Mouse (Mus musculus) c-Kit-negative CD71-positive TER-119-positive erythroid progenitor cells, embryonic 14.5 days (primary cell): ENCODE data around the gene Srprb.
"Not testable (repeated sequence)": the region's sequence is repeated elsewhere in the genome, so short reads cannot be mapped to it uniquely, and the experiment has no call there.

ENCODE experiments used
- DNase-seq: peaks from one replicate; pipeline ENCODE4 v3.0.0-alpha.2; 2013; ENCODE audit warnings: low read depth, low spot score

Srprb gene

GRCm38 (mm10) chr9:103212654-103213420 lies 10.9 kb upstream of the Srprb start:
- no peak for DNase-seq

GRCm38 (mm10) chr9:103208802-103209423 lies 7.0 kb upstream of the Srprb start:
- DNase-seq, result no peak

- peak; percentile 59 for DNase-seq
Observed at GRCm38 (mm10) chr9:103207846-103208245, 5.9 kb upstream of the Srprb start.

GRCm38 (mm10) chr9:103205786-103206185 lies 3.8 kb upstream of the Srprb start:
- no peak for DNase-seq

GRCm38 (mm10) chr9:103188416-103188815 lies 13.5 kb downstream of the Srprb start:
- DNase-seq, result no peak

GRCm38 (mm10) chr9:103186747-103187146 lies 15.2 kb downstream of the Srprb start:
- DNase-seq, result no peak

- no peak for DNase-seq
Observed at GRCm38 (mm10) chr9:103185946-103186345, 16.0 kb downstream of the Srprb start.

- DNase-seq, result no peak
Observed at GRCm38 (mm10) chr9:103184855-103185254, 17.1 kb downstream of the Srprb start.

GRCm38 (mm10) chr9:103181886-103182285 lies 20.1 kb downstream of the Srprb start:
- no peak for DNase-seq

- DNase-seq, result peak; percentile 11
Observed at GRCm38 (mm10) chr9:103180807-103181565, 21.0 kb downstream of the Srprb start.

GRCm38 (mm10) chr9:103180303-103180702 lies 21.6 kb downstream of the Srprb start:
- DNase-seq, result peak; percentile 9

GRCm38 (mm10) chr9:103175692-103176091 lies 26.2 kb downstream of the Srprb start:
- no peak for DNase-seq

GRCm38 (mm10) chr9:103174771-103175519 lies 27.0 kb downstream of the Srprb start:
- DNase-seq, result no peak

- no peak for DNase-seq
Observed at GRCm38 (mm10) chr9:103168771-103169170, 33.2 kb downstream of the Srprb start.

- DNase-seq, result no peak
Observed at GRCm38 (mm10) chr9:103168046-103168445, 33.9 kb downstream of the Srprb start.

- DNase-seq, result no peak
Observed at GRCm38 (mm10) chr9:103163806-103164205, 38.1 kb downstream of the Srprb start.

GRCm38 (mm10) chr9:103155158-103155557 lies 46.8 kb downstream of the Srprb start:
- DNase-seq, result not testable (repeated sequence)

GRCm38 (mm10) chr9:103154568-103154967 lies 47.4 kb downstream of the Srprb start:
- DNase-seq, result no peak

- DNase-seq, result no peak
Observed at GRCm38 (mm10) chr9:103153286-103153685, 48.7 kb downstream of the Srprb start.

- no peak for DNase-seq
Observed at GRCm38 (mm10) chr9:103149074-103149799, 52.7 kb downstream of the Srprb start.

- DNase-seq, result no peak
Observed at GRCm38 (mm10) chr9:103147103-103147502, 54.8 kb downstream of the Srprb start.
